Mouse (Mus musculus): Measurements from ENCODE around the gene 2010315B03Rik. TPM values are rescaled to one million over a fixed set of nuclear protein-coding genes. Genes with fewer than 3 reads are reported as not detected.
A peak's percentile ranks its signal among the peaks of the same experiment; 100 is the strongest.

The 2010315B03Rik gene
- total and polyA plus RNA-seq, 3 experiments = 4.6 to 10.1 (median 6.1) TPM

GRCm38 (mm10) chr9:124251438-124251837 lies 61.1 kb downstream of the 2010315B03Rik start:
- Histone ChIP-seq H3K36me3 (replicated peaks in 1 of 2; ENCODE audit: control insufficient read depth in 1 of 2, insufficient read depth in 1 of 2, low read length in 1 of 2) (no peaks in the 10 kb centered on the region), H3K27ac (ENCODE audit: insufficient read depth, low read depth) (no peak overlapping the region), H3K4me3 (replicated peaks in 1 of 3; ENCODE audit: low read depth in 2 of 3, low read length in 2 of 3, poor library complexity in 1 of 3) (no peak overlapping the region), H3K9me3 (replicated peaks; ENCODE audit: low read length) (peaks cover 2% of the 10 kb centered on the region), H3K27me3 (replicated peaks) (no peaks in the 10 kb centered on the region), H3K4me2 (ENCODE audit: insufficient read depth, low read depth, poor library complexity, severe bottlenecking) (no peak overlapping the region), H3K4me1 (ENCODE audit: control insufficient read depth in 1 of 2, insufficient read depth in 2 of 2) (no peaks in the 10 kb centered on the region), H3K9ac (ENCODE audit: insufficient read depth, low read depth) (no peak overlapping the region), H3K79me2 (replicated peaks; ENCODE audit: control insufficient read depth, extremely low read depth, insufficient read depth, poor library complexity, severe bottlenecking) (no peaks in the 10 kb centered on the region)
- in situ Hi-C loops (cut with MboI; ENCODE audit: low pct_ligation_motif_present, low pct_unique_long_range_greater_than_20kb, low sequenced_read_pairs) = no loop called here
- no peak for DNase-seq (ENCODE audit: extremely low read depth)
- dilution Hi-C loops (cut with MboI; ENCODE audit: extremely low pct_ligation_motif_present, extremely low pct_unique_long_range_greater_than_20kb, low sequenced_read_pairs) = no loop called here
- no peak for TF ChIP-seq ZKSCAN1 (IDR thresholded peaks at IDR 0.05; ENCODE audit: borderline replicate concordance, low read depth, low read length)
- no peak for TF ChIP-seq UBTF (IDR thresholded peaks at IDR 0.05; ENCODE audit: low read depth, low read length)
- no peak for TF ChIP-seq TCF12 (IDR thresholded peaks at IDR 0.05; ENCODE audit: low read depth, low read length)
- TF ChIP-seq SMC3 (IDR thresholded peaks at IDR 0.05; ENCODE audit: low read depth, low read length) = peak; percentile 72
- TF ChIP-seq MEF2A (IDR thresholded peaks at IDR 0.05; ENCODE audit: borderline replicate concordance, low read depth, low read length) = no peak
- TF ChIP-seq JUN (IDR thresholded peaks at IDR 0.05; ENCODE audit: insufficient read depth, low read depth, low read length) = no peak
- peak; percentile 11 to 74; a peak in 2 of 4 replicates for TF ChIP-seq CTCF (conservative IDR thresholded peaks at IDR 0.05 in 1 of 2, IDR thresholded peaks at IDR 0.05 in 1 of 2; ENCODE audit: low read depth in 2 of 2, low read length in 2 of 2)
- no peak for TF ChIP-seq POLR2A (IDR thresholded peaks at IDR 0.05; ENCODE audit: low read depth, low read length)
- TF ChIP-seq ZMIZ1 (IDR thresholded peaks at IDR 0.05; ENCODE audit: low read depth, low read length) = no peak
- TF ChIP-seq RAD21 (IDR thresholded peaks at IDR 0.05; ENCODE audit: low read depth, low read length) = peak; percentile 79
- no peak for TF ChIP-seq POLR2AphosphoS2 (IDR thresholded peaks at IDR 0.05; ENCODE audit: low read depth, low read length)
- TF ChIP-seq MXI1 (IDR thresholded peaks at IDR 0.05; ENCODE audit: low read depth, low read length) = no peak
- TF ChIP-seq EP300 (IDR thresholded peaks at IDR 0.05; ENCODE audit: low read length) = no peak
- TF ChIP-seq GABPA (IDR thresholded peaks at IDR 0.05; ENCODE audit: insufficient replicate concordance, low read depth, low read length) = no peak
- TF ChIP-seq ETS1 (conservative IDR thresholded peaks at IDR 0.05; ENCODE audit: low read depth, low read length) = no peak
- no peak for TF ChIP-seq PAX5 (IDR thresholded peaks at IDR 0.05; ENCODE audit: low read length)
- TF ChIP-seq NRF1 (IDR thresholded peaks at IDR 0.05; ENCODE audit: low read depth, low read length) = no peak
- no peak for TF ChIP-seq ZC3H11A (IDR thresholded peaks at IDR 0.05; ENCODE audit: low read depth, low read length)

Other genes with a start within 250 kb of the 2010315B03Rik start
- not detected in 2 replicates for gene Ccr2, start 210.7 kb downstream of the 2010315B03Rik start, total RNA-seq (2012; rRNA removed)
- not detected in 2 replicates for gene Ccr2, start 210.7 kb downstream of the 2010315B03Rik start, total RNA-seq (2014; rRNA removed)
- gene Ccr2, start 210.7 kb downstream of the 2010315B03Rik start, polyA plus RNA-seq (2012; ENCODE audit: insufficient read length, low read depth) = not detected in 2 replicates
- 1.0 and 1.2 TPM in 2 replicates for gene Ccr5, start 191.2 kb downstream of the 2010315B03Rik start, total RNA-seq (2012; rRNA removed)
- 0.54 and 0.86 TPM in 2 replicates for gene Ccr5, start 191.2 kb downstream of the 2010315B03Rik start, total RNA-seq (2014; rRNA removed)
- 1.8 and 2.1 TPM in 2 replicates for gene Ccr5, start 191.2 kb downstream of the 2010315B03Rik start, polyA plus RNA-seq (2012; ENCODE audit: insufficient read length, low read depth)
- 34.0 and 47.2 TPM in 2 replicates for gene Ppp2r3d, start 164.2 kb upstream of the 2010315B03Rik start, total RNA-seq (2012; rRNA removed)
- 21.0 and 24.5 TPM in 2 replicates for gene Ppp2r3d, start 164.2 kb upstream of the 2010315B03Rik start, total RNA-seq (2014; rRNA removed)
- 62.7 and 66.7 TPM in 2 replicates for gene Ppp2r3d, start 164.2 kb upstream of the 2010315B03Rik start, polyA plus RNA-seq (2012; ENCODE audit: insufficient read length, low read depth)
- not detected in 2 replicates for gene Gm21836, start 181.1 kb upstream of the 2010315B03Rik start, total RNA-seq (2012; rRNA removed)
- not detected in 2 replicates for gene Gm21836, start 181.1 kb upstream of the 2010315B03Rik start, total RNA-seq (2014; rRNA removed)
- gene Gm21836, start 181.1 kb upstream of the 2010315B03Rik start, polyA plus RNA-seq (2012; ENCODE audit: insufficient read length, low read depth) = not detected in 2 replicates

All from CH12.LX (cell line).